Mouse (Mus musculus) B cell, adult 67 days (primary cell): ENCODE data around the gene Rhebl1. TPM values are rescaled to one million over a fixed set of nuclear protein-coding genes. Genes with fewer than 3 reads are reported as not detected.

Source experiments
- total RNA-seq, 2 experiments: library from RNA; stranded (reverse); gene quantifications; 4 replicates each; pipeline ENCODE4 v1.2.4; 2023

The Rhebl1 gene
- total RNA-seq = 10 to 100 TPM; 19.5 to 22.6 TPM

GRCm38 (mm10) chr15:98893940-98894745, at the start of gene Rhebl1:
Gene Rhebl1, minus strand, starts transcription at chr15:98894540.

GRCm38 (mm10) chr15:98934217-98934839, 40.0 kb upstream of the Rhebl1 start, which contains the start of gene Tuba1b:
Gene Tuba1b, minus strand, starts transcription at chr15:98934565.

DNA sequence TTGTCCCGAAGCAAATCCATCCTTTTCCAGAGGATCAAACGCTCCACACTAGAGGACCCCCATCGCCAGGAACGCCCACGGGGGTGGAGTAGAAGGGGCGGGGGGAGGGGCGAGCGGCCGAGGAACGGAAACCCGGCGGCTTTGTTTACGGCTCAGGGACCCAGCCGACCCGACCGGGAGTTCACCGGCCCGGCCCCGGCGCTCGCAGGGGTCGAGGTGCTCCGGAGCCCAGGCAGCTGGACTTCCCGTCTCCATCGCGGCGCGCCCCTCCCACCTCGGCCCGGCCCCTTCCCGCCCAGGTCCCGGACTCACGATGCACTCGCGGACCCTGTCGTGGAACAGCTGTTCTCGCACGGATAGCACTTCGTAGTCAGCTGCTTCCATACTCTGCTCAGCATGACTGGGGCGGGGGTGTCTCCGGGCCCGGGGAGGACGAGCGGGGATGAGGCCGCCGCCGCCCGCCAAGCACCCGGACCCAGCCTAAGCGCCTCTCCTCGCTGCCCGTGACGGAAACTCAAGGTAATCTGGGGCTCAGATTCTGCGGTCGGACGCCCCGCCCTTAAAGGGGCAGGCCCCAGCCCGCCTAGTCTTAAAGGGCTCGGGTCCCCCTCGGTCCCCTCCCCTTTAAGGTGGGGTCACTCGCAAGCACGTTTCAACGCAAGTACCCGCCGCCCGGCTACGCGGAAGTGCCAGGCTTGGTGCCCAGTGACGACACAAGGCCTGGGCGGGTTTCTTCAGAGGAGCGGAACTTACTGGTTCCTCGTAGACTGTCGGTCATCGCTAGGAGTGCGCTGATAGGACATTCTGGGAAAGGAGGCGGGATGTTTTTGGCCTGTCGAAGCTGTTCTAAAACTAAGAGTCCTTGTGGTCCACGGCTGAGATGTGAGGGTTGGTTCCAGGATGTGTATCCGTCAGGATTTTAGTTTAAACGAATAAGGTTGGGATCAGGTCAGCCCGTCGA, 23.5 kb upstream of the Rhebl1 start, which contains the start of gene Lmbr1l:
TSS of gene Lmbr1l (minus strand) at position 694 of the 961 bp plus-strand sequence.

DNA sequence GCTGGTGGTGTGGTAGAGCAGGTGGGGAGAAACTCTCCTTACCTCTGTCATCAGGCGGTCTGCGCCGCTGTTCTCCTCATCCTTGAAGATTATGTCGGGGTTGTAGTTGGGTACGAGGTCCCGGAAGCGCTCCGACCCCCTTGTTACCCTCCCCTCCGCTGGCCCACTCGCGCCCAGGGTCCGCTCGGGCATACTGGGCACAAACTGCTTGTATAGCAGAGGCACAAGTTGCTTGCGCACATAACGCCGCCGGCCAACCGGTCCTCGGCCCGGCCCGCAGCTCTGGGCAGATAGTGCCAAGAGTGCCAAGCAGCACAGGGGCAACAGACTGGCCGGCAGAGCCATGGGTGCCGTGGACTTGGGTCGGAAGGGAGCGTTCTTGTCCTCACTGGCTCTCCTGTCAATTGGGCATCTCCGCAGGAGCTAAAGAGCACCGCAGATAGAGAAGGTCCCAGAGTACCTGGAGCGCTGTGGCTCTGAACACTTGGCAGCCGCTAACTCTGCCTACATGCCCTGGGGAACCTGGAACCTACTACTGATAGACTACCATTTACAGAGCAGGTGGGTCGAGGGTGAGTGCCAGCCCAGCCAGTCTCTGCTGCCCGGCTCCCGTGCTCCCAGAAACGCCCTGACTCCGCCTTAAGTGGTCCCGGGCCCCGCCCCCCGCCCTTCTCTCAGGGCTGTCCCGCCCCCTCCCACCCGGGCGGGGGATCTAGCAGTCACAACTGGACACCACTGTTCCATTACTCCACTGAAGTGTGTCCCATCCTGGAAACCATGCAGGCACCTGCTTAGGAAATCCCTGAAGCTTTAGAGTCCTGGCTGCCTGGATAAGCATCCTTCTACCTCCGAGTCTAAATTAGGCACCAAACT, 3.8 kb upstream of the Rhebl1 start, which contains the start of gene Dhh:
TSS of gene Dhh (minus strand) at position 613 of the 873 bp plus-strand sequence.

DNA sequence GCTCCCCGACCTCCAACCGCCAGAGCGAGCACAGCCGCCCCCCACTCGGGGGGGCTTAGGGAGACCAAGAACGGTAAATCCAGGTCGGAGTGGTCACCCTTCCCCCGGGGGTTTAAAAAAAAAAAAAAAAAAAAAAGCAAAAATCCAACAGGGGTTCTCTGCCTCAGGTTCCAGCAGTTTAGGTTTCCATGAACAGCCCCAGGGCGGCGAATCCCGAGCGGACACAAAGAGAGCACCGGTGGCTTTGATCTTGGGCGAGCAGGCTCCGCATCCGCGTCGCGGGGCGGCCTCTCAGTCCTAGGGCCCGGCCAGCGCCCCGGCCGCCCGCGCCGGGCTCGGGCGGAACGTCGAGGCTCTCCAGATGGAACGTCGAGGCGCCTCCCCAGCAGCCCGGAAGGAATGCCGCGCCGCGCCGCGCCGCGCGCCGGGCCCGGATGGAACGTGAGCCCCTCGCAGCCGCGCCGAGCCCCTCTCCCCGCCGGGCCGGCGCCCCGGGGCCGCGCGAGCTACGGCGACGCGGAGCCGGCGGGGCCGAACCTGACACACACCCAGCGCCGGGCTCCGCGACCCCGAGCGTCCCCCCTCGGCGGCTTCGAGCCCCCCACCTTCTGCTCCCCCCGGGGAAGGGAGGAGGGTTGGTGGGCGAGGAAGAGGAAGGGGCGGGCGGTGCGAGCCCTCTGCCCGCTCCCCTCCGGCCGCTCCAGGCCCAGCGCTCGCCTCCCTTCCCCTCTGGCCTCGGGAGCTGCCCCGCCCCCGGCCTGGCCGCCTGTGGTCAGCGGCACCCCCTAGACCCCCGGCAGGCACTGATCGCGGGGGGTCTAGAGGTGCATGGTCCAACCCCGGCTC, 23.0 kb downstream of the Rhebl1 start, which contains the start of gene Kmt2d:
TSS of gene Kmt2d (minus strand) at position 135 of the 846 bp plus-strand sequence.

GRCm38 (mm10) chr15:98830736-98831683, 63.3 kb downstream of the Rhebl1 start, which contains the start of gene Prkag1:
Gene Prkag1, minus strand, starts transcription at chr15:98831521.

Other genes starting within 250 kb of the Rhebl1 start
- 100 to 1,000 TPM; 134 to 152 TPM for gene Ddx23, start 231.6 kb downstream of the Rhebl1 start, total RNA-seq
- not detected for gene Rnd1, start 217.1 kb downstream of the Rhebl1 start, total RNA-seq
- gene Ccdc65, start 186.3 kb downstream of the Rhebl1 start, total RNA-seq = not detected
- gene Fkbp11, start 166.3 kb downstream of the Rhebl1 start, total RNA-seq = 10 to 100 TPM; 24.6 to 26.6 TPM
- 10 to 100 TPM; 89.5 to 91.6 TPM for gene Arf3, start 131.3 kb downstream of the Rhebl1 start, total RNA-seq
- under 1 TPM; 0.83 to 0.87 TPM for gene Wnt10b, start 116.4 kb downstream of the Rhebl1 start, total RNA-seq
- not detected for gene Wnt1, start 104.7 kb downstream of the Rhebl1 start, total RNA-seq
- gene Ddn, start 85.0 kb downstream of the Rhebl1 start, total RNA-seq = under 1 TPM; 0.23 to 0.30 TPM
- gene Prkag1, start 63.0 kb downstream of the Rhebl1 start, total RNA-seq = 10 to 100 TPM; 76.9 to 79.0 TPM
- gene Kmt2d, start 23.3 kb downstream of the Rhebl1 start, total RNA-seq = 100 to 1,000 TPM; 192 to 206 TPM
- gene Dhh, start 4.0 kb upstream of the Rhebl1 start, total RNA-seq = under 1 TPM in 1 of 2 experiments, not detected in 1; 0.65 TPM
- 100 to 1,000 TPM; 266 to 275 TPM for gene Lmbr1l, start 23.7 kb upstream of the Rhebl1 start, total RNA-seq
- 100 to 1,000 TPM; 145 to 154 TPM for gene Tuba1b, start 40.0 kb upstream of the Rhebl1 start, total RNA-seq
- not detected for gene Gm49450, start 59.0 kb upstream of the Rhebl1 start, total RNA-seq
- 100 to 1,000 TPM in 1 of 2 experiments, 10 to 100 TPM in 1; 83.7 to 117 TPM for gene Tuba1a, start 59.2 kb upstream of the Rhebl1 start, total RNA-seq
- 10 to 100 TPM; 53.7 to 71.4 TPM for gene Tuba1c, start 135.4 kb upstream of the Rhebl1 start, total RNA-seq
- gene Prph, start 160.6 kb upstream of the Rhebl1 start, total RNA-seq = not detected
- gene Troap, start 180.0 kb upstream of the Rhebl1 start, total RNA-seq = under 1 TPM; 0.23 to 0.42 TPM
- not detected for gene C1ql4, start 193.3 kb upstream of the Rhebl1 start, total RNA-seq
- not detected for gene Dnajc22, start 198.6 kb upstream of the Rhebl1 start, total RNA-seq
- not detected for gene Spats2, start 231.4 kb upstream of the Rhebl1 start, total RNA-seq